Mouse (Mus musculus): Measurements from ENCODE around the gene Mefv.
"Not testable (repeated sequence)": the region's sequence is repeated elsewhere in the genome, so short reads cannot be mapped to it uniquely, and the experiment has no call there.

The Mefv gene

GRCm38 (mm10) chr16:3717980-3718379 lies at the start of gene Mefv:
TSS of gene Mefv (minus strand) at chr16:3718097.
- no peak for DNase-seq (ENCODE audit: low spot score)

GRCm38 (mm10) chr16:3748976-3749375 lies 31.1 kb upstream of the Mefv start:
- no peak for DNase-seq (ENCODE audit: low spot score)

GRCm38 (mm10) chr16:3745656-3746055 lies 27.8 kb upstream of the Mefv start:
- DNase-seq (ENCODE audit: low spot score), result no peak

GRCm38 (mm10) chr16:3744186-3744700 lies 26.3 kb upstream of the Mefv start:
- no peak for DNase-seq (ENCODE audit: low spot score)

DNA sequence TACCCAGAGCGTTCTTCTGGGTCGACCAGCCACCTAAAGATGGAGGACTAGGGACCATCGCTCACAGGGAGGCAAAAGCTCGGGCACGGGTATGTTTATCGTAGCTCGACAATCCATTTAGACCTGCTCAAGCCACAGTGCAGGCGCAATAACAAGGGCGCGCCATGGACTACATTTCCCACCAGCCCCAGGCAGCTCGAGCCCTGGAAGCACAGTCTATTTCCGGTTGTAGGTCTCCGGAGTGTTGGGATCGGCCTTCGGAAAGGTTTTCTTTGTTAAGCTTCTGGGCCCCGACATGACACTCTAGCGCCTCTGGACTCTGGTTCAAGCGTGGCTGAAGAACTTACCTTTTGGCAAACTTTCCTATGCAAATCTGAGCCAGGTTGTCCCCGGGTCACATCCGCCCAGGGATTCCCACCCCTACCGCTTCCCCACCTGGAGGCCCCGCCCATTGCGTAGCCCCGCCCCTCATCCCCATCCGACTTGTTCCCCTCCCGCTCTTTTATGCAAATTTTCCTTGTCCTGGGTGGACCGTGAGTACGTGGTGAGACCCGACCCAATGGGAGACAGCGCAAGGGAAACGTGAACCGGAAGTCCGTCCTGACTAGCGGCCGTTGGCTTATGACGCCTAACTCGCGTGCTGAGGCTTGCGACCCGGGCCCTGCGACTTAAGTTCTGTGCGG lies 25.7 kb upstream of the Mefv start, which contains the start of gene Zfp263:
Gene Zfp263, plus strand, starts transcription at position 591 of the 683 bp plus-strand sequence.
- DNase-seq (ENCODE audit: low spot score), result peak; percentile 93

DNA sequence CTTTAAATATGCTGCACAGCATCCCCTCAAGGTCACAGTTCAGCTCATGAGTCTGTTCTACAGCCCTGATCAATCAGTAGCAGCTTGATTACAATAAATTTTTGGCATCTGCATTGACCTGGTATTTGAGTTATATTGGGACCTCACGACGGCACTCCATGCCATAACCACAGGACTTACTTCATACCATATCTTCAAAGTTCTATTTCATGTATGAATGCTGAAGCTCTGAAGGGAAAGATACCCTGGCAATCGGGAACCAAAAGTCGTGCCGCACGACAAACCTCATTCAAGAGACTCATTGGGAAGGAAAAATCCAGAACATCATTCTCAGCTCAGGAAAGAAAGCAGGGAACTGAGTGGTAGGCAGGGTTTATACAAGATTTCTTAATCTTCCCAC lies 24.6 kb upstream of the Mefv start:
- DNase-seq (ENCODE audit: low spot score), result no peak

GRCm38 (mm10) chr16:3733198-3733732 lies 15.4 kb upstream of the Mefv start:
- no peak for DNase-seq (ENCODE audit: low spot score)

DNA sequence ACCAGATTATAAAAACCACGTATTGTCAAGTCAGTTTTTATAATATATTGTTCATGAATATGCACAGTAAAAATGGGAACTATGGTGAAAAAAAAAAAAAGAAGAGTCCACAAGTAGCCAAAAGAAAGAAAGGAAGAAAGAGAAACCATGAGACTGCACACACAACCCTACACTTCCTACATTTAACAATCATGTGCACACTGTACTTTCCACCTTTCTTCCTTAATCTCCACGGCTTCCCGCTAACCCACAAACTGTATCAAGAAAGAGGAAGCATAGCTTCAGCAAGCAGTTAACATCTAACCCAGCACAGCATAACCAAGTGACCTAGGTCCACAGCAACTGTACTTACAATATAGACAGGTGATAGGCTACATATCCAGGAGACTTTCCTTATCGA lies 14.7 kb upstream of the Mefv start:
- DNase-seq (ENCODE audit: low spot score), result no peak

GRCm38 (mm10) chr16:3727980-3728720 lies 10.3 kb upstream of the Mefv start:
- DNase-seq (ENCODE audit: low spot score), result no peak

DNA sequence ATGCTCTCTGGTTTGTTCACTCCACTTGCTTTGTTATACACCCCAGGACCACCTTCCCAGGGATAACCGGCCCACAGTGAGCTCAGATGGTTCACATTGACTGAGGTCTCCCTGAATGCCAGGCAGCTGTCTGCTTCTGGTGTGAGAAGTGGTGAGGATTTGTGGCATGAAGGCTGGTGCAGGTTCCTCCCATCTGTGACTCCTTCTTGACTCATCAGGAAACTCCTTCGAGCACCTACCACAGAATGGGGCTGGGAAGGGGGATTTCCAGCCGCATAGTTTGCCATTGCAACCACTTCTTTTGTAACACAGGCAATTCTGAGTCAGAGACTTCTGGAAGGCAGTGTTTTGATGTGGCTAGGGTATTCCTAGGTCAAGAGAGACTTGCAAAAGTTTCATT lies 5.3 kb upstream of the Mefv start:
- DNase-seq (ENCODE audit: low spot score), result no peak

DNA sequence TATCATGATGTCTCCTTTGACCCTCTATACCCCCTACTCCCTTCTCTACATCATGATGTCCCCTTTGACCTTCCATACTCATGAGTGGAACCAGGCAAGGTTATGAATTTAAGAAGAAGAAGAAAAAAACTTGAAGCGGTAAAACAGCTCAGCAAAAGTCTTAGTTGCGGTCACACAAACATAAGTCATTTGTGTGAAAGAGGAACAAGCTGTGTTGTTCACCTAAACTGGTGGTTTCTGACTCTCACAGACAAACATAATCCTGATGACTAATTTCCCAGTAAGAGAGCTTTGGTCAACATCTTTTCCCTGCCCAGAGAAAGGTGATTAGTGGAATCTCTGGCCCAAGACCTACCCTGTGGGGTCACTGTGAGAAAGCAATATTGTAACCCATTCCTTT lies 3.2 kb downstream of the Mefv start:
- DNase-seq (ENCODE audit: low spot score), result no peak

DNA sequence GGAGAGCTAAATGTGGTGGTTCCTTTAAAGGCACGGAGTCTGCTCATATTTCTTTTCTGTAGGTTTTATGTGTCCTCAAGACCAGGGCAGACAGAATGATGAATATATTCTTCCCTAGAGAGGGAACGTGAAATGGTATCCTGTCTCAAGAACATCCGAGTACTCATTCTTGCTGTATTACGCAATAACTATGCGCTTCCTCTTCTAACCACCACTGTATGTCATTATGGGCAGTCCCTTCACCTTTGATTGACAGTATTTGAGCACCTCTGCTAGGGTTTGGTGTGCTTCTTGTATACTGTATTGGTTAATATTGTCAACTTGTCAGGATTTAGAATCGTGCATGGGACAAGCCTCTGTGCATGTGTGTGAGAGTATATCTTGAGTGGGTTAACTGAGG lies 11.2 kb downstream of the Mefv start:
- no peak for DNase-seq (ENCODE audit: low spot score)

- no peak for DNase-seq (ENCODE audit: low spot score)
These were observed 17.0 kb downstream of the Mefv start for GRCm38 (mm10) chr16:3700893-3701292.

DNA sequence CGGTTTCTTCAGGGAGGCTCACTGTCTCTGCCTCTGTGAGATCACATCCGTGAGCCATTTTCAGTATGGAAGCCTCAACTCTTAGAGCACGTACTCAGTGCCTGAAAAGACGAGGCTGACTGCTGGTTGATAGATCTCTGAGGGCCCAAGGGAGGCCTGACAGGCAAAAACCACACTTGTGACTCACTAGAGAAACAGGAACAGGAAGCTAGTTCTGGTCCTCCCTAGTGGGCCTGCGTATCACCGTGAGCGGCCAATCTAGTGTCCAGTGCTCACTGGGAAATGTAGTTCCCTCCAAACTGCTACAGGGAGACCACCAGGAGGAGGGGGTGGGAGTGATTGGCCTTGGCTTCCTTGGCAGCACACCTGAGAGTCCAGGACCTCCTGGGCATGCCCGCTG lies 18.6 kb downstream of the Mefv start:
- DNase-seq (ENCODE audit: low spot score), result no peak

DNA sequence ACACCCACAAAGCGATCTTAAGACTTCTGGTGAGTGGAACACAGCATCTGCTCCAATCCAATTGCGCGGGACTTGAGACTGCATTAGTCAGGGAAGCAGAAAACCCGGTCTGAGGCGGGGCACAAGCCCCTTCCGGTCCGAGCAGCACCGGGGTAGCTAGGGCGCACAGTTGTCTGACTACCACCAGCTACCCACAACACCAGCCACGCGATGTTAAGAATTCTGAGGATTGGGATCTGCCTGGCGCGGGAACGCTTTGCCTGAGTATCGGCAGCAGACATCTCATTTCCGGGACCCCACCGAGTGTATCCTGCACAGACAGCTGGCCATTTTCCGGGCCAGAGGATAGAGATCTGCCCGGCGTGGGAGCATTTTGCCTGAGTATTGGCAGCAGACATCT lies 28.3 kb downstream of the Mefv start:
- not testable (repeated sequence) for DNase-seq (ENCODE audit: low spot score)

Data from urinary bladder, postnatal 14 days (tissue).